Mouse (Mus musculus) CH12.LX (cell line): Measurements from ENCODE around the gene Pald1. TPM values are rescaled to one million over a fixed set of nuclear protein-coding genes. Genes with fewer than 3 reads are reported as not detected.

Source experiments
- DNase-seq: peaks from one replicate; pipeline ENCODE4 v3.0.0-alpha.2; 2013; ENCODE audit errors: extremely low read depth
- H3K27ac ChIP-seq: 2 replicates; pipeline ENCODE4 v1.5.1; 2012; ENCODE audit warnings: low read depth, mild to moderate bottlenecking, control low read depth, moderate library complexity; ENCODE audit not compliant: insufficient read depth
- H3K27me3 ChIP-seq: replicated peaks from 2 replicates; pipeline ENCODE3; 2012; ENCODE audit warnings: inconsistent platforms
- H3K36me3 ChIP-seq, 2 experiments: replicated peaks in 1 of 2; 2 replicates each; pipeline versions ENCODE3 to v1.6.1; 2012; ENCODE audit warnings: inconsistent platforms in 1 of 2, low read length in 1 of 2, mild to moderate bottlenecking in 1 of 2, mixed read lengths in 1 of 2, moderate library complexity in 1 of 2; ENCODE audit not compliant: control insufficient read depth in 1 of 2, insufficient read depth in 1 of 2
- H3K4me1 ChIP-seq, 2 experiments: 2 replicates each; pipeline ENCODE4 v1.6.1; 2012; ENCODE audit warnings: inconsistent platforms in 1 of 2, moderate library complexity in 1 of 2; ENCODE audit not compliant: insufficient read depth in 2 of 2, control insufficient read depth in 1 of 2
- H3K4me2 ChIP-seq: 2 replicates; pipeline ENCODE4 v1.6.1; 2012; ENCODE audit warnings: low read depth, mild to moderate bottlenecking, control low read depth; ENCODE audit not compliant: poor library complexity, insufficient read depth, severe bottlenecking
- H3K4me3 ChIP-seq, 3 experiments: fragments of 150-350 bp in 1 of 3; sonication (generic) in 1 of 3; replicated peaks in 1 of 3; 2 replicates each; pipeline versions ENCODE3 to v1.5.1; 2011 to 2012; ENCODE audit warnings: low read depth in 2 of 3, low read length in 2 of 3, mild to moderate bottlenecking in 2 of 3, moderate library complexity in 2 of 3, control low read depth in 1 of 3, improper control_type of control experiment in 1 of 3, inconsistent platforms in 1 of 3, mixed read lengths in 1 of 3; ENCODE audit not compliant: poor library complexity in 1 of 3
- H3K79me2 ChIP-seq: replicated peaks from 2 replicates; pipeline ENCODE4 v1.6.1; 2012; ENCODE audit warnings: mild to moderate bottlenecking, moderate library complexity; ENCODE audit not compliant: control insufficient read depth, poor library complexity, insufficient read depth, severe bottlenecking; ENCODE audit errors: extremely low read depth
- H3K9ac ChIP-seq: 2 replicates; pipeline ENCODE4 v1.6.1; 2012; ENCODE audit warnings: low read depth, mild to moderate bottlenecking, control low read depth, moderate library complexity; ENCODE audit not compliant: insufficient read depth
- H3K9me3 ChIP-seq: replicated peaks from 2 replicates; pipeline ENCODE3; 2012; ENCODE audit warnings: low read length, inconsistent platforms, mixed read lengths
- BHLHE40 ChIP-seq: IDR thresholded peaks from 2 replicates; pipeline ENCODE4 v1.6.1; 2011; ENCODE audit warnings: mild to moderate bottlenecking, low read depth, low read length, improper control_type of control experiment
- EP300 ChIP-seq: IDR thresholded peaks from 2 replicates; pipeline ENCODE4 v1.6.1; 2011; ENCODE audit warnings: low read length, improper control_type of control experiment
- GABPA ChIP-seq: IDR thresholded peaks from 2 replicates; pipeline ENCODE4 v1.6.1; 2012; ENCODE audit warnings: low read depth, low read length, improper control_type of control experiment, inconsistent platforms; ENCODE audit not compliant: insufficient replicate concordance
- IRF4 ChIP-seq: IDR thresholded peaks from 2 replicates; pipeline ENCODE4 v1.6.1; 2014; ENCODE audit warnings: low read depth, mild to moderate bottlenecking, inconsistent platforms, low read length, improper control_type of control experiment
- MXI1 ChIP-seq: IDR thresholded peaks from 2 replicates; pipeline ENCODE4 v1.6.1; 2011; ENCODE audit warnings: mild to moderate bottlenecking, low read depth, low read length, improper control_type of control experiment
- MYC ChIP-seq: IDR thresholded peaks from 2 replicates; pipeline ENCODE4 v1.6.1; 2011; ENCODE audit warnings: low read depth, mild to moderate bottlenecking, improper control_type of control experiment, low read length
- NRF1 ChIP-seq: IDR thresholded peaks from 2 replicates; pipeline ENCODE4 v1.6.1; 2014; ENCODE audit warnings: low read depth, mild to moderate bottlenecking, inconsistent platforms, low read length, improper control_type of control experiment, moderate library complexity
- POLR2A ChIP-seq: IDR thresholded peaks from 2 replicates; pipeline ENCODE4 v1.6.1; 2011; ENCODE audit warnings: low read depth, mild to moderate bottlenecking, improper control_type of control experiment, low read length
- POLR2AphosphoS2 ChIP-seq: IDR thresholded peaks from 2 replicates; pipeline ENCODE4 v1.6.1; 2011; ENCODE audit warnings: low read depth, low read length, improper control_type of control experiment
- RAD21 ChIP-seq: IDR thresholded peaks from 2 replicates; pipeline ENCODE4 v1.6.1; 2011; ENCODE audit warnings: low read depth, mild to moderate bottlenecking, low read length, improper control_type of control experiment, moderate library complexity
- SIN3A ChIP-seq: IDR thresholded peaks from 2 replicates; pipeline ENCODE4 v1.6.1; 2012; ENCODE audit warnings: low read length, improper control_type of control experiment, inconsistent platforms
- TBP ChIP-seq: conservative IDR thresholded peaks from 2 replicates; pipeline ENCODE4 v1.6.1; 2011; ENCODE audit warnings: low read depth, low read length, improper control_type of control experiment
- TCF12 ChIP-seq: IDR thresholded peaks from 2 replicates; pipeline ENCODE4 v1.6.1; 2014; ENCODE audit warnings: low read depth, mild to moderate bottlenecking, inconsistent platforms, low read length, improper control_type of control experiment
- UBTF ChIP-seq: IDR thresholded peaks from 2 replicates; pipeline ENCODE4 v1.6.1; 2012; ENCODE audit warnings: low read depth, mild to moderate bottlenecking, inconsistent platforms, low read length, improper control_type of control experiment, moderate library complexity
- USF1 ChIP-seq: IDR thresholded peaks from 2 replicates; pipeline ENCODE4 v1.6.1; 2014; ENCODE audit warnings: low read depth, mild to moderate bottlenecking, inconsistent platforms, low read length, improper control_type of control experiment
- USF2 ChIP-seq: conservative IDR thresholded peaks from 2 replicates; pipeline ENCODE4 v1.6.1; 2011; ENCODE audit warnings: low read depth, low read length, improper control_type of control experiment
- ZC3H11A ChIP-seq: IDR thresholded peaks from 2 replicates; pipeline ENCODE4 v1.6.1; 2012; ENCODE audit warnings: low read depth, mild to moderate bottlenecking, inconsistent platforms, low read length, improper control_type of control experiment
- dilution Hi-C: fragments of 300-500 bp; cut with MboI; formaldehyde crosslinking; loops from 2 replicates; pipeline ENCODE4 v1.14.3; 2020; ENCODE audit warnings: low sequenced_read_pairs; ENCODE audit not compliant: extremely low pct_unique_long_range_greater_than_20kb, extremely low pct_ligation_motif_present
- in situ Hi-C: fragments of 300-500 bp; cut with MboI; formaldehyde crosslinking; loops from 3 replicates; pipeline ENCODE4 v1.14.3; 2019; ENCODE audit warnings: low sequenced_read_pairs, low pct_ligation_motif_present, low pct_unique_long_range_greater_than_20kb, mixed read lengths
- polyA plus RNA-seq: library from polyadenylated mRNA; unstranded; fragments of >175 nt; gene quantifications from 2 replicates; pipeline ENCODE4 v1.2.1, GENCODE M21; 2012; ENCODE audit warnings: low read depth; ENCODE audit not compliant: insufficient read length
- total RNA-seq, 2 experiments: library from RNA; depleted of rRNA; stranded (reverse); fragments of 300-350 nt in 1 of 2; fragments of >200 nt in 1 of 2; gene quantifications; 2 replicates each; pipeline ENCODE4 v1.2.3; 2012 to 2014

Pald1 gene
- total and polyA plus RNA-seq, 3 experiments, result 1.5 to 2.0 (median 1.5) TPM

- no peak overlapping the region for H3K27ac ChIP-seq
- in situ Hi-C loops, result no loop called here
- no peak overlapping the region for H3K9ac ChIP-seq
- H3K36me3 ChIP-seq, result peaks cover 0 to 1% of the 10 kb centered on the region in 2 experiments
- TF ChIP-seq USF1, result no peak
- no peak for TF ChIP-seq NRF1
- TF ChIP-seq USF2, result no peak
- no peak for TF ChIP-seq EP300
- peak; percentile 11; the same call in 1 of the 2 replicates for TF ChIP-seq TCF12
- TF ChIP-seq MYC, result no peak
- TF ChIP-seq BHLHE40, result 0 out of 2 replicates have a peak, but pooled peaks have one; percentile 25
- TF ChIP-seq SIN3A, result no peak
- TF ChIP-seq IRF4, result peak; percentile 47
- TF ChIP-seq POLR2A, result no peak
- TF ChIP-seq UBTF, result no peak
- peak overlapping the region in 1 of 3 experiments; percentile 15 for H3K4me3 ChIP-seq
- peaks cover 5 to 10% of the 10 kb centered on the region in 2 experiments for H3K4me1 ChIP-seq
- H3K27me3 ChIP-seq, result no peaks in the 10 kb centered on the region
- H3K4me2 ChIP-seq, result peak overlapping the region; percentile 4; the same call in 1 of the 2 replicates
- H3K79me2 ChIP-seq, result no peaks in the 10 kb centered on the region
- dilution Hi-C loops, result no loop called here
- no peaks in the 10 kb centered on the region for H3K9me3 ChIP-seq
- DNase-seq, result no peak
Measured at GRCm38 (mm10) chr10:61422861-61423260, 39.5 kb upstream of the Pald1 start.

- no peak overlapping the region for H3K4me2 ChIP-seq
- H3K9ac ChIP-seq, result no peak overlapping the region
- H3K4me1 ChIP-seq, result peaks cover 5 to 10% of the 10 kb centered on the region in 2 experiments
- DNase-seq, result no peak
- no peaks in the 10 kb centered on the region for H3K79me2 ChIP-seq
- in situ Hi-C loops (no loop called here), dilution Hi-C loops (no loop called here)
- H3K4me3 ChIP-seq, result no peak overlapping the region
- H3K27me3 ChIP-seq, result no peaks in the 10 kb centered on the region
- no peaks in the 10 kb centered on the region for H3K36me3 ChIP-seq
- TF ChIP-seq MXI1, result no peak
- no peak for TF ChIP-seq EP300
- TF ChIP-seq TBP, result no peak
- no peak for TF ChIP-seq BHLHE40
- no peak for TF ChIP-seq POLR2AphosphoS2
- no peak for TF ChIP-seq RAD21
- no peak for TF ChIP-seq GABPA
- TF ChIP-seq ZC3H11A, result no peak
- no peak for TF ChIP-seq TCF12
- H3K9me3 ChIP-seq, result no peaks in the 10 kb centered on the region
- no peak overlapping the region for H3K27ac ChIP-seq
Measured at GRCm38 (mm10) chr10:61420011-61420410, 36.7 kb upstream of the Pald1 start.
